Mouse (Mus musculus): Measurements from ENCODE around the gene Nup107. TPM values are rescaled to one million over a fixed set of nuclear protein-coding genes. Genes with fewer than 3 reads are reported as not detected.

Nup107 gene
- total RNA-seq (2012; rRNA removed): 47.7 and 58.1 TPM in 2 replicates
- 87.7 and 97.0 TPM in 2 replicates for total RNA-seq (2014; rRNA removed)
- polyA plus RNA-seq (2012; ENCODE audit: insufficient read length, low read depth): 77.7 and 82.0 TPM in 2 replicates

GRCm38 (mm10) chr10:117792141-117793091 is at the start of gene Nup107:
Nup107 (minus strand) TSS chr10:117792705.
- Histone ChIP-seq H3K4me1 (ENCODE audit: control insufficient read depth in 1 of 2, insufficient read depth in 2 of 2) (peaks cover 2 to 28% of the 10 kb centered on the region in 2 experiments; a peak in 3 of 4 replicates), H3K4me2 (ENCODE audit: insufficient read depth, low read depth, poor library complexity, severe bottlenecking) (peak within 1 kb of the TSS; percentile 88), H3K9ac (ENCODE audit: insufficient read depth, low read depth) (peak within 1 kb of the TSS; percentile 83), H3K27ac (ENCODE audit: insufficient read depth, low read depth) (no peak within 1 kb of the TSS), H3K79me2 (replicated peaks; ENCODE audit: control insufficient read depth, extremely low read depth, insufficient read depth, poor library complexity, severe bottlenecking) (peaks cover 28% of the 10 kb centered on the region), H3K4me3 (replicated peaks in 1 of 3; ENCODE audit: low read depth in 2 of 3, low read length in 2 of 3, poor library complexity in 1 of 3) (peak within 1 kb of the TSS; percentile 89 to 97 (median 96)), H3K36me3 (replicated peaks in 1 of 2; ENCODE audit: control insufficient read depth in 1 of 2, insufficient read depth in 1 of 2, low read length in 1 of 2) (peaks cover 5 to 22% of the 10 kb centered on the region in 2 experiments), H3K9me3 (replicated peaks; ENCODE audit: low read length) (peaks cover 2% of the 10 kb centered on the region), H3K27me3 (replicated peaks) (no peaks in the 10 kb centered on the region)
- DNase-seq (ENCODE audit: extremely low read depth): peak; percentile 99
- dilution Hi-C loops (cut with MboI; ENCODE audit: extremely low pct_ligation_motif_present, extremely low pct_unique_long_range_greater_than_20kb, low sequenced_read_pairs) (no loop called here), in situ Hi-C loops (cut with MboI; ENCODE audit: low pct_ligation_motif_present, low pct_unique_long_range_greater_than_20kb, low sequenced_read_pairs) (no loop called here)
- no peak for TF ChIP-seq SMC3 (IDR thresholded peaks at IDR 0.05; ENCODE audit: low read depth, low read length)
- peak; percentile 91 for TF ChIP-seq TBP (conservative IDR thresholded peaks at IDR 0.05; ENCODE audit: low read depth, low read length)
- TF ChIP-seq USF1 (IDR thresholded peaks at IDR 0.05; ENCODE audit: low read depth, low read length): no peak
- no peak; the same call in 1 of the 2 replicates for TF ChIP-seq GABPA (IDR thresholded peaks at IDR 0.05; ENCODE audit: insufficient replicate concordance, low read depth, low read length)
- peak; percentile 36; the same call in 1 of the 2 replicates for TF ChIP-seq MEF2A (IDR thresholded peaks at IDR 0.05; ENCODE audit: borderline replicate concordance, low read depth, low read length)
- TF ChIP-seq RCOR1 (conservative IDR thresholded peaks at IDR 0.05; ENCODE audit: low read depth, low read length): no peak
- 0 out of 2 replicates have a peak, but pooled peaks have one; percentile 74 for TF ChIP-seq POLR2AphosphoS2 (IDR thresholded peaks at IDR 0.05; ENCODE audit: low read depth, low read length)
- TF ChIP-seq MXI1 (IDR thresholded peaks at IDR 0.05; ENCODE audit: low read depth, low read length): peak; percentile 88
- peak; percentile 69 for TF ChIP-seq TCF12 (IDR thresholded peaks at IDR 0.05; ENCODE audit: low read depth, low read length)
- no peak for TF ChIP-seq EP300 (IDR thresholded peaks at IDR 0.05; ENCODE audit: low read length)
- no peak for TF ChIP-seq MAFK (IDR thresholded peaks at IDR 0.05; ENCODE audit: insufficient replicate concordance, low read length)
- peak; percentile 66; the same call in 1 of the 2 replicates for TF ChIP-seq MAX (IDR thresholded peaks at IDR 0.05; ENCODE audit: low read length)
- TF ChIP-seq NRF1 (IDR thresholded peaks at IDR 0.05; ENCODE audit: low read depth, low read length): peak; percentile 98
- TF ChIP-seq POLR2A (IDR thresholded peaks at IDR 0.05; ENCODE audit: low read depth, low read length): peak; percentile 93
- TF ChIP-seq ZMIZ1 (IDR thresholded peaks at IDR 0.05; ENCODE audit: low read depth, low read length): 0 out of 2 replicates have a peak, but pooled peaks have one; percentile 68
- no peak for TF ChIP-seq ZKSCAN1 (IDR thresholded peaks at IDR 0.05; ENCODE audit: borderline replicate concordance, low read depth, low read length)
- 0 out of 2 replicates have a peak, but pooled peaks have one; percentile 40 for TF ChIP-seq MAZ (IDR thresholded peaks at IDR 0.05; ENCODE audit: low read depth, low read length)
- TF ChIP-seq IRF4 (IDR thresholded peaks at IDR 0.05; ENCODE audit: low read depth, low read length): peak; percentile 39
- peak; percentile 89; the same call in 1 of the 2 replicates for TF ChIP-seq KAT2A (IDR thresholded peaks at IDR 0.05; ENCODE audit: insufficient replicate concordance, low read length)
- no peak for TF ChIP-seq UBTF (IDR thresholded peaks at IDR 0.05; ENCODE audit: low read depth, low read length)
- peak; percentile 97 for TF ChIP-seq SIN3A (IDR thresholded peaks at IDR 0.05; ENCODE audit: low read length)
- peak; percentile 56; the same call in 1 of the 2 replicates for TF ChIP-seq MYC (IDR thresholded peaks at IDR 0.05; ENCODE audit: low read depth, low read length)
- no peak for TF ChIP-seq PAX5 (IDR thresholded peaks at IDR 0.05; ENCODE audit: low read length)
- TF ChIP-seq JUND (conservative IDR thresholded peaks at IDR 0.05; ENCODE audit: low read depth, low read length): no peak
- TF ChIP-seq USF2 (conservative IDR thresholded peaks at IDR 0.05; ENCODE audit: low read depth, low read length): no peak
- peak; percentile 90 for TF ChIP-seq CHD2 (IDR thresholded peaks at IDR 0.05; ENCODE audit: low read length)
- no peak for TF ChIP-seq CTCF (conservative IDR thresholded peaks at IDR 0.05 in 1 of 2, IDR thresholded peaks at IDR 0.05 in 1 of 2; ENCODE audit: low read depth in 2 of 2, low read length in 2 of 2)
- peak; percentile 86 for TF ChIP-seq NELFE (IDR thresholded peaks at IDR 0.05; ENCODE audit: low read depth, low read length)
- 0 out of 2 replicates have a peak, but pooled peaks have one; percentile 22 for TF ChIP-seq ETS1 (conservative IDR thresholded peaks at IDR 0.05; ENCODE audit: low read depth, low read length)
- peak; percentile 49 for TF ChIP-seq BHLHE40 (IDR thresholded peaks at IDR 0.05; ENCODE audit: low read depth, low read length)
- peak; percentile 92 for TF ChIP-seq HCFC1 (IDR thresholded peaks at IDR 0.05; ENCODE audit: low read depth, low read length)
- no peak for TF ChIP-seq ZNF384 (IDR thresholded peaks at IDR 0.05; ENCODE audit: low read depth, low read length)
- TF ChIP-seq E2F4 (IDR thresholded peaks at IDR 0.05; ENCODE audit: insufficient replicate concordance, low read depth, low read length): 0 out of 2 replicates have a peak, but pooled peaks have one; percentile 80
- no peak for TF ChIP-seq RAD21 (IDR thresholded peaks at IDR 0.05; ENCODE audit: low read depth, low read length)
- no peak for TF ChIP-seq ZC3H11A (IDR thresholded peaks at IDR 0.05; ENCODE audit: low read depth, low read length)
- TF ChIP-seq CHD1 (IDR thresholded peaks at IDR 0.05; ENCODE audit: low read depth, low read length): no peak
- TF ChIP-seq JUN (IDR thresholded peaks at IDR 0.05; ENCODE audit: insufficient read depth, low read depth, low read length): no peak

All from CH12.LX (cell line).